Mouse (Mus musculus): ENCODE measurements around the gene Pde4b.

Gene Pde4b

GRCm38 (mm10) chr4:102398512-102398911 lies 311.2 kb downstream of the Pde4b start:
- DNase-seq (ENCODE audit: inconsistent ontology term): no peak

- DNase-seq (ENCODE audit: inconsistent ontology term): no peak
These were observed 319.5 kb downstream of the Pde4b start for GRCm38 (mm10) chr4:102406848-102407247.

GRCm38 (mm10) chr4:102408132-102408531 lies 320.8 kb downstream of the Pde4b start:
- no peak for DNase-seq (ENCODE audit: inconsistent ontology term)

- peak; percentile 19 for DNase-seq (ENCODE audit: inconsistent ontology term)
These were observed 321.6 kb downstream of the Pde4b start for GRCm38 (mm10) chr4:102408938-102409337.

GRCm38 (mm10) chr4:102413101-102413500 lies 325.8 kb downstream of the Pde4b start:
- DNase-seq (ENCODE audit: inconsistent ontology term): no peak

DNA sequence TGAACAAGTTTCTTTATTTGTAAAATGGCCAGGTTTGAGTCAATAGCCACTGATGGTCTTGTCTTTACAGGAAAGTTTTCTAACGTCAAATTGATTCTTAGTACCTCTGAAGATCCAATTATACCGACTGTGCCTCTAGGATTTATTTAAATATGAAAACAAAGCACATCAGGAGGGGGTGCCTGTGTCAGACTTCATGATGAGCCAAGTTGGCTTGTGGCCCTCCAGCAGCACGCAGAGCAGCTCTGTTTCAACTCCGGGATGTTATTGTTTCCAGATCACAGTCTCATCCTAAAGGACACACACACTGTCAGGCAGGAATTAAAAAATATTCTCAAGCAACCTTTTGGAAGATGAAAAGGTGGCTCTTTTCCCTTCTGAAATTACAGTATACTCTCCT lies 326.5 kb downstream of the Pde4b start:
- peak; percentile 55 for DNase-seq (ENCODE audit: inconsistent ontology term)

DNA sequence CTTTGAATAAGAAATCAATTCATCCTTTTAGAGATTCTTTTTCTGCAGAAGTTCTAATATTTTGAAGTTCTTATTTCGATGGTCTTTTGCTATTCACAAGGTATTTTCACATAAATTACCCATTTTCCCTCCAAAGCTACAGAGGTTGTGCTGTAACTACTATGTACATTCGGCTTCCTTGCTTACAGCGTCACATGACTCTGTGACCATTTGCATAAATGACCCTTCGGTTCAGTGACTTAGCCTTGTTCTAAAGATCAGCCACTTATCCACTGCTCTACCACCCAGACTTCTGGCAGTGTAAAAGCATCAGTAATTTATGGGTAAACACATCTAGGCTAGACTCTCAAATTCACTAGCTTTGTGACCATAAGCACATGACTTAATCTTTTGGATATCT lies 327.3 kb downstream of the Pde4b start:
- DNase-seq (ENCODE audit: inconsistent ontology term): no peak

DNA sequence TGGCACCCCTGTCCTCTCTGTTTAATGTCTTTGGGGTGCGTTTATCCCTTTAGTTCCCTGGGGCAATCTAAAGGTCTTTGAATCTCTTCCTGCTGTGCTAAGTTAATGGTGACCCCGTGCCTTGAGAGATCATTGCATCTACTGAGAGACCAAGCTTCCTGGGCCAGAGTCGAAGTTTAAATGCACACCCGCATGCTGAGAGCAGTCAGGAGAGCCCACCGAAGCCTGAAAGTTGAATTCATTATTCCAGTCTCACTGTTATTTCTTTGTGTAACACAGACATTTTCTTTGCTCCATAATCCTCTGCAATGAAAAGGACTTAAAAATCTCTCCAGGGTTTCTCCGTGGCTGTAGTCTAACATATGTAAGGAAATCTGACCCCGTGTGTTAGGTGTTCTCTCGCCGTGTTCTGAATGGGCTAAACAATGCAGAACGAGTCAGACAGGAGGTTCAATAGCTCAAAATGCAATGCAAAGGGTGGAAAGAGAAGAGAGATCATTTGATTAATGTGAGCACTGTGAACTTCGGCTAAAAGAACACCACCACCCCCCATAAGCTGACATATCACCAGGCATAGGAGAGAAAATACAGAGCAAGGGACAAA lies 333.6 kb downstream of the Pde4b start:
- DNase-seq (ENCODE audit: inconsistent ontology term): no peak

- peak; percentile 45 for DNase-seq (ENCODE audit: inconsistent ontology term)
These were observed 334.1 kb downstream of the Pde4b start for GRCm38 (mm10) chr4:102421398-102421859.

- DNase-seq (ENCODE audit: inconsistent ontology term): no peak
These were observed 336.8 kb downstream of the Pde4b start for GRCm38 (mm10) chr4:102424104-102424503.

DNA sequence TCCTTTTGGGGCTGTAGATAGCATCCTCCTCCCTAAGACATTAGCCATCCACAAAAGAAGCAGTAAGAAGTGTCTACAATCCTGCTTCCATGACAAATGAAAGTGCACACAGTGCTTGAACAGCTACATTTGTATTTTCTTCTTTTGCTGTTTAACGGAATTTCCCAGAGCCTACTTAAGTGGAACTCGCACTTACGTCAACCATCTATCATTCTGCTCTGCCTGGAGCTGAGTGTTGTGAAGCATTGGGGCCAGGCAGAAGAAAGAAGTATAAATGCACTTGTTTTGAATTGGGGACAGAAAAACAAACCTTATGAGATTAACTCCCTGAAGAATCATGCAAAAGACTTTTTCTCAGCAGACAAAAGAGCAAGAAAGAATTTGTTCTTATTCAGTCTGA lies 338.1 kb downstream of the Pde4b start:
- no peak for DNase-seq (ENCODE audit: inconsistent ontology term)

GRCm38 (mm10) chr4:102429730-102430341 lies 342.5 kb downstream of the Pde4b start:
- DNase-seq (ENCODE audit: inconsistent ontology term): no peak

DNA sequence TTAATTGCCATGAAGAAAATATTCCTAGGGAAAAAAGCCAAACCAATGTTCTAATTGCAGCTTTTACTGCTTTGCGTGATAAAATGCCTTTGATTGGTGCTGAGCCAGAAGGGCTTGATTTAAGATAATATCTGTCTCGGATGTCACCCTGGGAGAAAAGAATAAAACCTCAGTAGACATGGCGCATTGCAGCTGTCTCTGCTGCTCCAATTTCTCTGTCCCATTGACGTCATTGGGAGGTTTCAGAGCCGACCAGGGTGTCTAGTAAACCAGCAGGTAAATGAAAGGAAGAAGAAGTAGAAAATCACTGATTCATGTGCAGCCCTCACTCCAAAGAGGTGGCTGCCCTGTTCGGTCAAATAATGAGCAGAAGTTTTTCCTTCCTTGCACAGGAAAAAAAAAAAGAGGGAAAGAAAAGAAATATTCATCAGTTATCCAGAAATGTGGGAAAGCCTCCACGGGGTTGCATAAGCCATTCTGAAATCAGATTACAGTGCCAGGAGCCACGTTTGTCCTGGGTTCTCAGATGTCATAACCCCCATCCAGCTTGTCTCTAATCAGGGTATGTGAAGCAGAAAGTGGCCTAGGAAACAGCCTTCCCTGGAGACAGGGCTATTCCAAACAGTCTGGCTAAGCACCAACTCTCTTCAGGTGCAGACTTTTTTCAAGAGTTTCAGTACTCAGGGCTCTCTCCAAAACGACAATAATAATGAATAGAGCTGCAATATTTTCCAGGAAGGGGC lies 344.9 kb downstream of the Pde4b start:
- DNase-seq (ENCODE audit: inconsistent ontology term): peak; percentile 65

GRCm38 (mm10) chr4:102439401-102440118 lies 352.2 kb downstream of the Pde4b start:
- DNase-seq (ENCODE audit: inconsistent ontology term): peak; percentile 54

- DNase-seq (ENCODE audit: inconsistent ontology term): no peak
These were observed 352.8 kb downstream of the Pde4b start for GRCm38 (mm10) chr4:102440119-102440481.

GRCm38 (mm10) chr4:102443533-102443932 lies 356.2 kb downstream of the Pde4b start:
- DNase-seq (ENCODE audit: inconsistent ontology term): peak; percentile 42

- peak; percentile 93 for DNase-seq (ENCODE audit: inconsistent ontology term)
These were observed 357.2 kb downstream of the Pde4b start for GRCm38 (mm10) chr4:102444501-102444900.

GRCm38 (mm10) chr4:102446160-102446945 lies 359.0 kb downstream of the Pde4b start:
- DNase-seq (ENCODE audit: inconsistent ontology term): no peak

GRCm38 (mm10) chr4:102456426-102456825 lies 369.1 kb downstream of the Pde4b start:
- no peak for DNase-seq (ENCODE audit: inconsistent ontology term)

- no peak for DNase-seq (ENCODE audit: inconsistent ontology term)
These were observed 372.1 kb downstream of the Pde4b start for GRCm38 (mm10) chr4:102459216-102459999.

GRCm38 (mm10) chr4:102478104-102478503 lies 390.8 kb downstream of the Pde4b start:
- no peak for DNase-seq (ENCODE audit: inconsistent ontology term)

Data from Muller cell, postnatal 12 days (primary cell).